Mouse (Mus musculus) forebrain, embryonic 16.5 days (tissue): ENCODE measurements around the gene Cd5. TPM values are rescaled to one million over a fixed set of nuclear protein-coding genes. Genes with fewer than 3 reads are reported as not detected.

ENCODE experiments used
- ATAC-seq: fragments of 200-750 bp; cut with Nextera tagmentation; 2 replicates; pipeline ENCODE4 v1.8.0; 2017; ENCODE audit warnings: mild to moderate bottlenecking, moderate library complexity
- H3K27ac ChIP-seq: fragments of 300-500 bp; sonication (generic); 2 replicates; pipeline ENCODE4 v1.5.1; 2014; ENCODE audit warnings: low read length, control low read depth
- H3K27me3 ChIP-seq: fragments of 300-500 bp; sonication (generic); replicated peaks from 2 replicates; pipeline ENCODE4 v1.6.1; 2014; ENCODE audit warnings: low read length; ENCODE audit not compliant: control insufficient read depth, insufficient read depth
- H3K36me3 ChIP-seq: fragments of 300-500 bp; sonication (generic); 2 replicates; pipeline ENCODE4 v1.6.1; 2014; ENCODE audit not compliant: control insufficient read depth, insufficient read depth
- H3K4me1 ChIP-seq: fragments of 300-500 bp; sonication (generic); replicated peaks from 2 replicates; pipeline ENCODE4 v1.6.1; 2014; ENCODE audit warnings: low read length; ENCODE audit not compliant: control insufficient read depth, insufficient read depth
- H3K4me2 ChIP-seq: fragments of 300-500 bp; sonication (generic); 2 replicates; pipeline ENCODE4 v1.6.1; 2014; ENCODE audit warnings: mild to moderate bottlenecking, low read length, control low read depth
- H3K4me3 ChIP-seq: fragments of 300-500 bp; sonication (generic); replicated peaks from 2 replicates; pipeline ENCODE4 v1.5.1; 2014; ENCODE audit warnings: mild to moderate bottlenecking, low read length, control low read depth
- H3K9ac ChIP-seq: fragments of 300-500 bp; sonication (generic); replicated peaks from 2 replicates; pipeline ENCODE4 v1.6.1; 2014; ENCODE audit warnings: low read depth, low read length, control low read depth
- H3K9me3 ChIP-seq: fragments of 300-500 bp; sonication (generic); 2 replicates; pipeline ENCODE4 v1.6.1; 2016; ENCODE audit warnings: low read length; ENCODE audit not compliant: control insufficient read depth
- WGBS: fragments of 180-500 bp; shearing (Covaris S2); extraction: QIAGEN DNeasy Blood & Tissue Kit; methylation state at CpG from one replicate; pipeline ENCODE4 v1.1.7; 2014; 5-methylcytosine and 5-hydroxymethylcytosine counted together
- polyA plus RNA-seq: library from polyadenylated mRNA; unstranded; fragments of >200 nt; fragmentation: Nextera tagmentation; extraction: Ambion mirVana; gene quantifications from 2 replicates; pipeline ENCODE4 v1.2.1, GENCODE M21; 2015

The Cd5 gene
- polyA plus RNA-seq, 1 experiment from 2014 or later: 0.06 TPM

DNA sequence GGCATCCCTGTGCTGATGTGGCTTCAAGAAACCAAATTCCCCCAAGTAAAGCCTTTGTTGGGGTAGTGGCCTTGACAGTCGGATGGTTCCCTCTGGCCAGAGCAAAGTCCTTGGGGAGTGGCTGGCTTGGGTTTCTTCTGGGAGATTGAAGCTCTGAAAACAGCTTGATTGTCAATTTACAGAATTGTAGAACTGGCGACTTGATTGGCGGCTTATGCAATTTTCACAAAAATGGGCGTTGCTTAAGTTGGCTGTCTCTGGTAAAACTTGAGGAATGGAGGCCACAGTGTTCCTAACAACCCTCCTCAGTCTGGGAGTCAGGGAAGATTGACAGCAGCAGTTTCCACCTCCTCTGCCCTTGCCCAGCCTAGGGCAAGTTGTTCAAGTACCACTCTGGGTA lies 46.4 kb downstream of the Cd5 start:
- H3K4me3 ChIP-seq: no peak overlapping the region
- H3K4me1 ChIP-seq: peaks cover 45% of the 10 kb centered on the region
- no peaks in the 10 kb centered on the region for H3K9me3 ChIP-seq
- H3K27ac ChIP-seq: no peak overlapping the region
- no peak overlapping the region for H3K4me2 ChIP-seq
- ATAC-seq: no peak
- H3K27me3 ChIP-seq: no peaks in the 10 kb centered on the region
- H3K9ac ChIP-seq: no peak overlapping the region
- 87% methylated on average over 4 of the region's 4 CpGs for WGBS
- no peaks in the 10 kb centered on the region for H3K36me3 ChIP-seq

DNA sequence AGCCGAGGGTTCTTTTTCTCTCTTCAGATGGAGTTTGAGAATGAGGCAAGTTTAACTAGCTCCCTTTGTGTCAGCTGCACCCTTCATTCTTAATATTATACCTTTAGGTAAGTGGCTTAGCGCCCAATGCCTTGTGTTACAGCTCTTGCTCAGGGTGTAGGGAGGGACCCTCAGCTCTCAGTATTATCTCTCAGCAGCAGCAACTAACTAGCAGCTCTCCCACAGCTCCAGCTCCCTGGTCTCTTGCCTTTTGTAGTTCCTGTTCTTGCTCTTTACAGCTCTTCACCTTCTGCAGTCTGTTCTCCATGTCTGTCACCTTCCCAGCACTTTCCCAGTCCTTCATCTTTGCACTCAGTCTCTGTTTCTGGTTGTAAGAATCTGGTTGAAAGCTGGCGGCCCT lies 47.1 kb downstream of the Cd5 start:
- Histone ChIP-seq H3K27ac (no peak overlapping the region), H3K4me3 (no peak overlapping the region), H3K9ac (no peak overlapping the region), H3K4me2 (no peak overlapping the region), H3K4me1 (peaks cover 40% of the 10 kb centered on the region), H3K36me3 (no peaks in the 10 kb centered on the region), H3K27me3 (no peaks in the 10 kb centered on the region), H3K9me3 (no peaks in the 10 kb centered on the region)
- 82% methylated on average over 3 of the region's 3 CpGs for WGBS
- no peak for ATAC-seq

DNA sequence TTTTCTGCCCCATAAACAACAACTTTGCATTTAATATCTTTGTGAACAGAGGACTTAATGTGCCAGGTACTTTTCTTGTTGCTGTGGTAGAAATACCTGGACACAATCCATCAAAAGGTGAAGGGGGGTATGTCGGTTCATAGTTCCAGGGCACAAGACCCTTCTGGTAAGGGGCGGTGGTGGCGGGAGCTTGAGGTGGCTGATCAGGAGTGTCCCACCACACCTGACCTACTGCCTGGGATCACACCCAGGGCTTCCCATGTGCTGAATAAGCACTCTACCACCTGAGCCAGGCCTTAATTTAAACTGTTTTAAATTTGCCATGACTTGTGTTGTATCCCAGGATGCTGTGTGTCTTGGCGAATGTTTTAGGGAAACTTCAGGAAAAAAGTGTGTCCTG lies 47.7 kb downstream of the Cd5 start:
- H3K4me2 ChIP-seq: no peak overlapping the region
- no peaks in the 10 kb centered on the region for H3K27me3 ChIP-seq
- H3K36me3 ChIP-seq: no peaks in the 10 kb centered on the region
- ATAC-seq: no peak
- no peak overlapping the region for H3K27ac ChIP-seq
- H3K4me3 ChIP-seq: no peak overlapping the region
- no peak overlapping the region for H3K9ac ChIP-seq
- no peaks in the 10 kb centered on the region for H3K9me3 ChIP-seq
- H3K4me1 ChIP-seq: peaks cover 39% of the 10 kb centered on the region
- WGBS: 96% methylated on average over 4 of the region's 4 CpGs

DNA sequence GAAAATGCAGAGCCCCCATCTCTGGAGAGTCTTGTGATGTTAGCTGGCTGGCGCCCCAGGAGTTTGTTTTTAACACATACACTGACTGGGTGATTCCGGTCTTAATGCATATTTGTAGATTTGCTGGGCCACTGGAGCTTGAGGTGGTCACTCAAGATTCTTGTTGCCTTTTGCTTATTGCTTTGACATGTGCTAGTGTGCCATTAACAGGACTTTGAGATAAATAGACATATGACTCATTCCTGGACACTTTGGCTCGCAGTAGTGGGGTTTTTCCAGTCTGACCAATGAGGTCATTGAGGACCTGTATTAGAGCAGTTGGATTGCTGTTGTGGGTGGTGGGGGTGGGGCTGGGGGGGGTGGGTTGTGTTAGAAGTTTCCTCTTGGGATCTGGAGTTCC lies 48.5 kb downstream of the Cd5 start:
- WGBS: 64% methylated on average over 3 of the region's 3 CpGs
- Histone ChIP-seq H3K27ac (peak overlapping the region; percentile 97), H3K9me3 (no peaks in the 10 kb centered on the region), H3K27me3 (no peaks in the 10 kb centered on the region), H3K4me3 (no peak overlapping the region), H3K4me2 (peak overlapping the region; percentile 58), H3K4me1 (peaks cover 32% of the 10 kb centered on the region), H3K36me3 (no peaks in the 10 kb centered on the region), H3K9ac (no peak overlapping the region; the same call in 1 of the 2 replicates)
- no peak for ATAC-seq

DNA sequence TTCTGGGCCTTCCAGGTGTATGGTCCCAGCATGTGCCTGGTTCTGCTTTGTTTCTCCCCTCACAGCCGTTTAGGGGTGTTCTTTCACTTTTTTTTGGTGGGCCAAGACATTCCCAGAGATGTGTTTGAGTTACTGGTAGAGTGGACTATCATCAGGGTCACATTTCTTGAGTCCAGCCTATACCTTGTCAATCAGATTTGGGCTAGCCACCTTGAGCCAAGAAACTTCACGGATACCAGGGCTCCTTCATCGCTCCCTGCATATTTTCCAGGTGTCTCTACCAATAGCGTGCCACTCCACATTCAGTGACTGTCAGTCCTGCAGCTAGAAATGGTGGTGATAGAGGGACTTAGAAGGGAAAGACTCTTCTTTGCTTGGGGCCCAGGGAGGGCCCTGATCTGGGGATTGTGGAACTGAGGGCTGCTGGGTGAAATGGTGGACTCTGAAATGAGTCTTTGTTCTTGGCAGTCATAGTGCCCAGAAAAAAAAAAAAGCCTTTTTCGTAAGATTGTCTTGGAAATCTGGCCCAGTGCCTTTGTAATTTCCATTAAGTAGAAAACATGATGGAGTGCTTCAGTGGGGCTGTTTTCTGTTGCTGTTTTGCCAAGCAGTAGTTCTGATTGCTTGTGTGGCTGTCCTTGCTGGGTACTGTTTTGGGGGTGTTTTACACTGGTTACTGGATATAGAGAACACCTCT lies 49.2 kb downstream of the Cd5 start:
- Histone ChIP-seq H3K27me3 (no peaks in the 10 kb centered on the region), H3K9me3 (no peaks in the 10 kb centered on the region), H3K4me1 (peaks cover 32% of the 10 kb centered on the region), H3K4me3 (peak overlapping the region; percentile 78), H3K36me3 (no peaks in the 10 kb centered on the region), H3K9ac (peak overlapping the region; percentile 93), H3K27ac (peak overlapping the region; percentile 97), H3K4me2 (peak overlapping the region; percentile 58)
- WGBS: 27% methylated on average over 5 of the region's 5 CpGs
- peak; percentile 5; the same call in 1 of the 2 replicates for ATAC-seq

DNA sequence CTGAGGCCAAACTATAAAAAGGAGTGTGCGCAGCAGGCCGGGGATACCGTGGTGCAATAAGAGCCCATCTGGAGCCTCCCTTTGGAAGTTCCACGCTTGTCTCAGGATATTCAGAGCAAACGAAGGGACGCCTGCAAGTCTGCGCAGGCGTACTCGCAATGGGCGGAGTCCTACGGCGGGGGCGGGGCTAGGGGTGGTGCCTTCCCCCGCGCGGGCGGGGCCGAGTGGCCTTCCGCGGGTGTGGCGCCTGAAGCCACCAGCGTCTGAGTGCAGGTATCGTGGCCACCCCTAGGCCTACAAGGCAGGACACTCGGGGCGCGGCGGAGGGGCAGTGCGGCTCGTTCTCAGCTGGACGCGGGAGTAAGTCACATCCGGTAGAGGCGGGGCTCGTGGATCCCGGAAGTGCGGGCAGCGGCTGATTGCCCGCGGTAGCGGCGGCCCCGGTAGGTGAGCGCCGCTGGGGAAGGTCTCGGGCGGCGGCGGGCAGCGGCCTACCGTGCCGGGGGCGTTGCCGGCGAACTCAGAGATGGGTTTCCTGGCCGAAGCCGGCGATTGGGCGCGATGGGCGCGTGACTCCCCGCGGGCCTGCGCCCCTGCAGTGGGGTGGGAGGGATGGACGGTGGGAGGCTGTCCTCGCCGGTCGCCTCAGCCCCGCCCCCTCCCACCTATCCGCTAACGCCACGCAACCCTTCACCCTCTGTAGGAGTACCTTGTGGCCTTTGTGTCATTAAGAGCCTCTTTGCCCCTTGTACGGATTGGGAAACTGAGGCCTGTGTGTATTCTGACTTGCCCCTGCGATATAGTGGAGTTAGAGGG lies 50.1 kb downstream of the Cd5 start, which contains the start of gene Vps37c:
Vps37c (plus strand) TSS at position 199 of the 816 bp plus-strand sequence.
- no peaks in the 10 kb centered on the region for H3K9me3 ChIP-seq
- H3K9ac ChIP-seq: peak within 1 kb of the TSS; percentile 93
- no peaks in the 10 kb centered on the region for H3K27me3 ChIP-seq
- H3K36me3 ChIP-seq: no peaks in the 10 kb centered on the region
- H3K4me3 ChIP-seq: peak within 1 kb of the TSS; percentile 78
- under 1% methylated on average over 73 of the region's 74 CpGs for WGBS
- peak within 1 kb of the TSS; percentile 58 for H3K4me2 ChIP-seq
- H3K27ac ChIP-seq: peak within 1 kb of the TSS; percentile 97
- H3K4me1 ChIP-seq: peaks cover 32% of the 10 kb centered on the region
- peak; percentile 90 for ATAC-seq

DNA sequence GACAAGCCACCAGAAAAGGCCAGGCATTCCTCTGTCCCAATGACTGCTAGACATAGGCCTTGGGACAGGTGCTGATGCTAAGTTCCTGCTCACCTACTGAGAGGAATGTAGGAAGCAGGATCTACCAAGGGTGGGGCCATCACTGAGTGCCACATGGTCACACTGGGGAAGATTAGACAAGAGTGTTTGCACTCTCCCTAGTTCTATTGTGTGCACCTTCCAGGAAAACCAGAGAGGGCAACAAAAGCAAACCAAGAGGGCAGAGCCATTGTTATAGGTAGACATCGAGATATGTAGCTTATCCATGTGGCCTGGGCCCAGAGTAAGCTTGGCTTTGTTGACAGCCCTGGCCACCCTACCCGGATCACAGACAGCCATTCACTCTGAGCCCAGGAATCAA lies 53.1 kb downstream of the Cd5 start:
- Histone ChIP-seq H3K27me3 (no peaks in the 10 kb centered on the region), H3K9me3 (no peaks in the 10 kb centered on the region), H3K4me2 (no peak overlapping the region), H3K36me3 (no peaks in the 10 kb centered on the region), H3K27ac (no peak overlapping the region), H3K9ac (no peak overlapping the region), H3K4me3 (no peak overlapping the region), H3K4me1 (peaks cover 21% of the 10 kb centered on the region)
- 80% methylated on average over 2 of the region's 2 CpGs for WGBS
- no peak for ATAC-seq

DNA sequence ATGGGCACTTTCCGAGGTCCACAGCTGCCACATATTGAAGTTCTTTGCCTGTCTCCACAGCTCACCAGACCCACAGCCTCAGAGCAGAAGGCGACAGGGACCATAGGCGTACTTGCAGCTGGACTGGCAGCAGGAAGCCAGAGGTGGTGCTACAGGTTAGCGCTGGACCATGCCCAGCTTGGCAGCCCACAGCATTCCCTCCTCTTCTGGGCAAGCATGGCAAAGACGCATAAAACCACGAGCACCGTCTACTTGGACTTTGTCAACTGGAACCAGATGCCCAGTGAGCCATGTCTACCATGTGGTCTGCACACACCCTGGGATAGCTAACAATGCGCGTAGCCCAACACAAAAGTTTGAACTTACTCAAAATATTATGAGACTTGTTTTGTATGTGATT lies 53.7 kb downstream of the Cd5 start:
- Histone ChIP-seq H3K4me1 (peaks cover 15% of the 10 kb centered on the region), H3K27ac (no peak overlapping the region), H3K4me2 (no peak overlapping the region), H3K27me3 (no peaks in the 10 kb centered on the region), H3K4me3 (no peak overlapping the region), H3K36me3 (no peaks in the 10 kb centered on the region), H3K9ac (no peak overlapping the region), H3K9me3 (no peaks in the 10 kb centered on the region)
- 94% methylated on average over 9 of the region's 9 CpGs for WGBS
- ATAC-seq: no peak

DNA sequence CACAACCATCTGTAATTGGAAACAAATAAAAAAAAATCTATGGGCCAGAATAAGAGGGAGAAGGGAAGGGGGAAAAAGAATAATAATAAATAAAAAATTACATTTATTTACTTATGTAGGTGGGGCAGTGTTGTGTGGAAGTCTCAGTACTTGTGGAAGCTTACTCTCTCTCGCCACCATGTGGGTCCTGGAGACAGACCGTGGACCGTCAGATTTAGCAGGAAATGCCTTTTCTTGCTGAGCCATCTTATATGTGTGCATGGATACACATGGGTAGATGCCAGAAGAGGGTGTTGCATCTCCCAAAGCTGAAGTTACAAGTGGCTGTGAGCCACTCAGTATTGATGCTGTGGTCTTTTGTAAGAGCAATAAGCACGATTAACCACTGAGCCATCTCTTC lies 57.2 kb downstream of the Cd5 start:
- H3K9me3 ChIP-seq: no peaks in the 10 kb centered on the region
- peaks cover 7% of the 10 kb centered on the region for H3K4me1 ChIP-seq
- H3K4me3 ChIP-seq: no peak overlapping the region
- no peak overlapping the region for H3K27ac ChIP-seq
- no peaks in the 10 kb centered on the region for H3K27me3 ChIP-seq
- H3K4me2 ChIP-seq: no peak overlapping the region
- ATAC-seq: no peak
- H3K9ac ChIP-seq: no peak overlapping the region
- WGBS: 62% methylated on average over 4 of the region's 4 CpGs
- no peaks in the 10 kb centered on the region for H3K36me3 ChIP-seq
